Mouse (Mus musculus): ENCODE data around the gene Mxi1.

Mxi1 gene

DNA sequence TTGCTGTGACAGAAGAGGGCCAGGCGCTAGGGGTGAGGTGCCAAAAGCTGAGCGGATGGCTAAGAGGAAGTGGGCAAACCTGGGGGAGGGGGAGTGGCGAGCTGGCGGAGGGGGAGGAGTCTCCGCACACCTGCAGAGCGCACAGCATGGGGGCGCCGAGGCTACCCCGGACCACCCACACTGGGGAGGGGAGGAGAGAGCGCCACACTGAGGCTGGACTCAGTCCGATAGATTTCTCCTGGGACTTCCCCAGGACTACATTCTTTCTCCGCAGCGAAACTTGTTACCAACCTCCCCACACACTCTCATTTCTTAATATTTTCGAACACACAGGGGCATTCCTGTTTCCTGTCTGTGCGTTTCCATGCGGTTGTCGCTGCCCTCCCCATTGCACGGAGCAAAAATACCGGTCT lies 113.0 kb downstream of the Mxi1 start:
- no peak for DNase-seq (ENCODE audit: low read depth, low spot score)

DNA sequence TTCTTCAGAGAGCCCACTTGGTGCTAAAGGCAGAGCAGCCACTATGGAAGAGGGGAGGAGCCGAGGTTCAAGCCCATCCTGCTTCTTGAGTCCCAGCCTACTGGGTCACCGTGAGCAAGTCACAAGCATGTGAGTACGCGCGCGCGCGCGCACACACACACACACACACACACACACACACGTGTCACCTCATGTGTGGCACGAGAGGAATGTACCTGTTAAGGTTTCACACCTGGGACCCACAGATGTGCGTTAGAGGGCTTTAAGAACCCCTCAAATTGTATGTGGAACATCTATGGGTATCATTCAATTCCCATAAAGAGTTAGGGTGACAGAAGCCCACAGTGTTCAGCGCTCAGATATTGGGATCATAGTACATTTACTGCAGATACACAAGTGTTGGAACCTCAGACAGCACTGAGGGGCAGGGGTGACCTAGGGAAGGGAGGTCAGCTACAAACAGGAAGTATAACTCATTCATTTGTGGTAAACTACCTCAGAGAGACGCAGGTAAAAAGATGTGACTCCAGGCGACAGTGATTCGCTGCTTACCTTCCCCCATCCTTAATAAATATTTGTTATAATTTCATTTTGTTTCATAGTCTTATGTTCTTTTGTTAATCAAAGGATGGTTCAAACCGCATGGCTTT lies 113.6 kb downstream of the Mxi1 start:
- DNase-seq (ENCODE audit: low read depth, low spot score): no peak

DNA sequence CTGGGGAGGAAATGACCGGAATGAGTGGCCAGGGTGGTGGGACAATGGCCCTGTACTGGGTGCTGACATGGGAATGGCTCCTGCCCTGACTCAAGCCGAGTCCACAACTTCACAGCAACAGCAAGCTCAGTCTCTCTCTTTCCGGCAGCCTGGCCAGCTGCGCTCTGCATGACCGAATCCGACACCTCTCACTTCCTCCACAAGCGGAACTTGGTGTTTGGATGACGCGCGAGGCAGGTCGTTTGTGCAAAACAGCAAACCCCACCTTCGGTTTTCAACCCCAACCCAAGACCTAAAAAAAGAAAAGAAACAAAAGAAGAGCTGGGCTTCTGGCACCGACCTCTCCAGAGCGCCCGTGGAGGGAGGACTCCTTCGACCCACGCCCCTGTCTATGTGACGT lies 114.3 kb downstream of the Mxi1 start:
- DNase-seq (ENCODE audit: low read depth, low spot score): no peak

Data from 3T3-L1 (cell line).